Mouse (Mus musculus): ENCODE results near the gene Etv5.

Etv5 gene

GRCm38 (mm10) chr16:22439499-22440177, at the start of gene Etv5:
Gene Etv5, minus strand, starts transcription at chr16:22439719.
- DNase-seq, result peak; percentile 100

GRCm38 (mm10) chr16:22483900-22484299, 44.4 kb upstream of the Etv5 start:
- no peak for DNase-seq

- no peak for DNase-seq
These were observed 39.8 kb upstream of the Etv5 start for GRCm38 (mm10) chr16:22479322-22479721.

GRCm38 (mm10) chr16:22471728-22472127, 32.2 kb upstream of the Etv5 start:
- no peak for DNase-seq

GRCm38 (mm10) chr16:22469385-22469784, 29.9 kb upstream of the Etv5 start:
- no peak for DNase-seq

GRCm38 (mm10) chr16:22467111-22467510, 27.6 kb upstream of the Etv5 start:
- DNase-seq, result no peak

- no peak for DNase-seq
These were observed 26.9 kb upstream of the Etv5 start for GRCm38 (mm10) chr16:22466381-22466780.

GRCm38 (mm10) chr16:22462220-22462619, 22.7 kb upstream of the Etv5 start:
- no peak for DNase-seq

- no peak for DNase-seq
These were observed 22.2 kb upstream of the Etv5 start for GRCm38 (mm10) chr16:22461728-22462127.

GRCm38 (mm10) chr16:22460960-22461359, 21.4 kb upstream of the Etv5 start:
- DNase-seq, result no peak

GRCm38 (mm10) chr16:22452082-22452481, 12.6 kb upstream of the Etv5 start:
- no peak for DNase-seq

GRCm38 (mm10) chr16:22448093-22448492, 8.6 kb upstream of the Etv5 start:
- no peak for DNase-seq

GRCm38 (mm10) chr16:22444786-22445185, 5.3 kb upstream of the Etv5 start:
- DNase-seq, result no peak

GRCm38 (mm10) chr16:22442202-22442601, 2.7 kb upstream of the Etv5 start:
- DNase-seq, result no peak

- DNase-seq, result no peak
These were observed 1.8 kb upstream of the Etv5 start for GRCm38 (mm10) chr16:22441317-22441716.

- peak; percentile 59 for DNase-seq
These were observed 750 bp upstream of the Etv5 start for GRCm38 (mm10) chr16:22440269-22440668.

- peak; percentile 82 for DNase-seq
These were observed 812 bp downstream of the Etv5 start for GRCm38 (mm10) chr16:22438441-22439373.

- DNase-seq, result no peak
These were observed 3.4 kb downstream of the Etv5 start for GRCm38 (mm10) chr16:22436106-22436505.

- DNase-seq, result no peak
These were observed 5.0 kb downstream of the Etv5 start for GRCm38 (mm10) chr16:22434530-22434929.

GRCm38 (mm10) chr16:22433944-22434343, 5.6 kb downstream of the Etv5 start:
- no peak for DNase-seq

GRCm38 (mm10) chr16:22431773-22432172, 7.7 kb downstream of the Etv5 start:
- DNase-seq, result no peak

- DNase-seq, result no peak
These were observed 8.2 kb downstream of the Etv5 start for GRCm38 (mm10) chr16:22431335-22431734.

GRCm38 (mm10) chr16:22430211-22430951, 9.1 kb downstream of the Etv5 start:
- DNase-seq, result peak; percentile 82
